Mouse (Mus musculus) heart, embryonic 16.5 days (tissue): ENCODE results near the gene Gm10306. TPM values are rescaled to one million over a fixed set of nuclear protein-coding genes. Genes with fewer than 3 reads are reported as not detected.

Source experiments
- ATAC-seq: fragments of 200-750 bp; cut with Nextera tagmentation; replicated peaks from 2 replicates; pipeline ENCODE4 v1.8.0; 2017; ENCODE audit warnings: moderate number of reproducible peaks; ENCODE audit not compliant: insufficient read depth, low FRiP score; ENCODE audit errors: extremely low read depth
- H3K27ac ChIP-seq: fragments of 300-500 bp; sonication (generic); 2 replicates; pipeline ENCODE4 v1.5.1; 2014; ENCODE audit warnings: mild to moderate bottlenecking, low read length, control low read depth, moderate library complexity
- H3K27me3 ChIP-seq: fragments of 300-500 bp; sonication (generic); 2 replicates; pipeline ENCODE4 v1.6.1; 2014; ENCODE audit warnings: low read length, mixed read lengths; ENCODE audit not compliant: control insufficient read depth, insufficient read depth
- H3K36me3 ChIP-seq: fragments of 300-500 bp; sonication (generic); 2 replicates; pipeline ENCODE4 v1.6.1; 2014; ENCODE audit not compliant: control insufficient read depth, insufficient read depth
- H3K4me1 ChIP-seq: fragments of 300-500 bp; sonication (generic); 2 replicates; pipeline ENCODE4 v1.6.1; 2014; ENCODE audit warnings: low read length, mixed read lengths; ENCODE audit not compliant: control insufficient read depth, insufficient read depth
- H3K4me2 ChIP-seq: fragments of 300-500 bp; sonication (generic); 2 replicates; pipeline ENCODE4 v1.6.1; 2014; ENCODE audit warnings: low read depth, mild to moderate bottlenecking, control low read depth, low read length
- H3K4me3 ChIP-seq: fragments of 300-500 bp; sonication (generic); 2 replicates; pipeline ENCODE4 v1.5.1; 2014; ENCODE audit warnings: mild to moderate bottlenecking, control low read depth, low read length
- H3K9ac ChIP-seq: fragments of 300-500 bp; sonication (generic); 2 replicates; pipeline ENCODE4 v1.6.1; 2014; ENCODE audit warnings: low read length, control low read depth
- H3K9me3 ChIP-seq: fragments of 300-500 bp; sonication (generic); replicated peaks from 2 replicates; pipeline ENCODE4 v1.6.1; 2016; ENCODE audit warnings: low read length; ENCODE audit not compliant: control insufficient read depth
- WGBS: fragments of 180-500 bp; shearing (Covaris S2); extraction: QIAGEN DNeasy Blood & Tissue Kit; methylation state at CpG from one replicate; pipeline ENCODE4 v1.1.7; 2014; 5-methylcytosine and 5-hydroxymethylcytosine counted together
- polyA plus RNA-seq: library from polyadenylated mRNA; unstranded; fragments of >200 nt; fragmentation: Nextera tagmentation; extraction: Ambion mirVana; gene quantifications from 2 replicates; pipeline ENCODE4 v1.2.1, GENCODE M21; 2015

Gm10306 gene
- polyA plus RNA-seq, 1 experiment from 2014 or later, result 0.32 TPM

GRCm38 (mm10) chr4:94602496-94603030 lies 46.2 kb downstream of the Gm10306 start:
- Histone ChIP-seq H3K27me3 (no peaks in the 10 kb centered on the region), H3K9me3 (no peaks in the 10 kb centered on the region), H3K4me1 (peaks cover 8% of the 10 kb centered on the region), H3K27ac (peak overlapping the region; percentile 90), H3K4me2 (peak overlapping the region; percentile 78), H3K4me3 (peak overlapping the region; percentile 97), H3K36me3 (no peaks in the 10 kb centered on the region), H3K9ac (peak overlapping the region; percentile 98)
- WGBS, result 0% methylated on average over 33 of the region's 33 CpGs
- peak; percentile 64 for ATAC-seq

GRCm38 (mm10) chr4:94603031-94603629 lies 46.8 kb downstream of the Gm10306 start, which contains the start of gene Plaa:
Plaa (minus strand) TSS chr4:94603244.
- H3K27ac ChIP-seq, result peak within 1 kb of the TSS; percentile 90
- peak within 1 kb of the TSS; percentile 98 for H3K9ac ChIP-seq
- WGBS, result under 1% methylated on average over 59 of the region's 61 CpGs
- H3K4me2 ChIP-seq, result peak within 1 kb of the TSS; percentile 92
- no peaks in the 10 kb centered on the region for H3K36me3 ChIP-seq
- H3K27me3 ChIP-seq, result no peaks in the 10 kb centered on the region
- ATAC-seq, result peak; percentile 99
- H3K9me3 ChIP-seq, result no peaks in the 10 kb centered on the region
- peaks cover 8% of the 10 kb centered on the region for H3K4me1 ChIP-seq
- peak within 1 kb of the TSS; percentile 97 for H3K4me3 ChIP-seq

- no peak for ATAC-seq
- Histone ChIP-seq H3K27ac (no peak overlapping the region), H3K9me3 (no peaks in the 10 kb centered on the region), H3K9ac (no peak overlapping the region), H3K36me3 (no peaks in the 10 kb centered on the region), H3K4me3 (no peak overlapping the region), H3K4me2 (no peak overlapping the region), H3K27me3 (no peaks in the 10 kb centered on the region), H3K4me1 (peaks cover 8% of the 10 kb centered on the region)
- WGBS, result 80% methylated on average over 2 of the region's 2 CpGs
Observed at GRCm38 (mm10) chr4:94604452-94605019, 48.2 kb downstream of the Gm10306 start.

- WGBS, result 83% methylated on average over 2 of the region's 2 CpGs
Observed at GRCm38 (mm10) chr4:94605591-94605990, 49.2 kb downstream of the Gm10306 start.

More at GRCm38 (mm10) chr4:94605591-94605990, 49.2 kb downstream of the Gm10306 start:
- no peaks in the 10 kb centered on the region for H3K27me3 ChIP-seq
- no peak overlapping the region for H3K4me3 ChIP-seq
- ATAC-seq, result no peak
- H3K4me1 ChIP-seq, result peaks cover 8% of the 10 kb centered on the region
- no peaks in the 10 kb centered on the region for H3K9me3 ChIP-seq
- no peak overlapping the region for H3K9ac ChIP-seq
- H3K4me2 ChIP-seq, result no peak overlapping the region
- H3K36me3 ChIP-seq, result no peaks in the 10 kb centered on the region
- no peak overlapping the region for H3K27ac ChIP-seq

Other genes with a start within 250 kb of the Gm10306 start
- 7.5 and 10.9 TPM in 2 replicates for gene Caap1, start 250 bp downstream of the Gm10306 start, polyA plus RNA-seq
- 51.1 and 54.1 TPM in 2 replicates for gene Plaa, start 46.7 kb downstream of the Gm10306 start, polyA plus RNA-seq
- 13.1 and 14.8 TPM in 2 replicates for gene Ift74, start 57.9 kb downstream of the Gm10306 start, polyA plus RNA-seq
- gene Lrrc19, start 93.6 kb downstream of the Gm10306 start, polyA plus RNA-seq, result 0.20 and 0.26 TPM in 2 replicates
- gene Tek, start 182.7 kb downstream of the Gm10306 start, polyA plus RNA-seq, result 39.3 and 40.2 TPM in 2 replicates